Mouse (Mus musculus): Measurements from ENCODE around the gene Aatf. TPM values are rescaled to one million over a fixed set of nuclear protein-coding genes. Genes with fewer than 3 reads are reported as not detected.
A peak's percentile ranks its signal among the peaks of the same experiment; 100 is the strongest.

Gene Aatf
- polyA plus RNA-seq (2012; rRNA removed): 7.1 and 14.6 TPM in 2 replicates

- TF ChIP-seq CTCF (IDR thresholded peaks at IDR 0.05; ENCODE audit: borderline replicate concordance, extremely low read depth, insufficient read depth, insufficient read length) (no peak), POLR2A (IDR thresholded peaks at IDR 0.05; ENCODE audit: borderline replicate concordance, extremely low read depth, insufficient read depth, insufficient read length, poor library complexity, severe bottlenecking) (peak; percentile 67)
- peak; percentile 99 for DNase-seq (ENCODE audit: low read depth)
Measured at GRCm38 (mm10) chr11:84513171-84514116, at the start of gene Aatf. TSS of gene Aatf (minus strand) at chr11:84513522.

- peak; percentile 63 for DNase-seq (ENCODE audit: low read depth)
- TF ChIP-seq CTCF (IDR thresholded peaks at IDR 0.05; ENCODE audit: borderline replicate concordance, extremely low read depth, insufficient read depth, insufficient read length) (0 out of 2 replicates have a peak, but pooled peaks have one; percentile 7), POLR2A (IDR thresholded peaks at IDR 0.05; ENCODE audit: borderline replicate concordance, extremely low read depth, insufficient read depth, insufficient read length, poor library complexity, severe bottlenecking) (no peak)
Measured at GRCm38 (mm10) chr11:84562758-84563347, 49.5 kb upstream of the Aatf start.

GRCm38 (mm10) chr11:84561546-84561945 is 48.2 kb upstream of the Aatf start:
- no peak for TF ChIP-seq POLR2A (IDR thresholded peaks at IDR 0.05; ENCODE audit: borderline replicate concordance, extremely low read depth, insufficient read depth, insufficient read length, poor library complexity, severe bottlenecking)
- TF ChIP-seq CTCF (IDR thresholded peaks at IDR 0.05; ENCODE audit: borderline replicate concordance, extremely low read depth, insufficient read depth, insufficient read length): no peak
- peak; percentile 63 for DNase-seq (ENCODE audit: low read depth)

- peak; percentile 78 for DNase-seq (ENCODE audit: low read depth)
- no peak for TF ChIP-seq CTCF (IDR thresholded peaks at IDR 0.05; ENCODE audit: borderline replicate concordance, extremely low read depth, insufficient read depth, insufficient read length)
- TF ChIP-seq POLR2A (IDR thresholded peaks at IDR 0.05; ENCODE audit: borderline replicate concordance, extremely low read depth, insufficient read depth, insufficient read length, poor library complexity, severe bottlenecking): no peak
Measured at GRCm38 (mm10) chr11:84553821-84554450, 40.6 kb upstream of the Aatf start.

GRCm38 (mm10) chr11:84551296-84551695 is 38.0 kb upstream of the Aatf start:
- DNase-seq (ENCODE audit: low read depth): no peak
- no peak for TF ChIP-seq CTCF (IDR thresholded peaks at IDR 0.05; ENCODE audit: borderline replicate concordance, extremely low read depth, insufficient read depth, insufficient read length)
- TF ChIP-seq POLR2A (IDR thresholded peaks at IDR 0.05; ENCODE audit: borderline replicate concordance, extremely low read depth, insufficient read depth, insufficient read length, poor library complexity, severe bottlenecking): no peak

- DNase-seq (ENCODE audit: low read depth): peak; percentile 90
- TF ChIP-seq POLR2A (IDR thresholded peaks at IDR 0.05; ENCODE audit: borderline replicate concordance, extremely low read depth, insufficient read depth, insufficient read length, poor library complexity, severe bottlenecking): no peak
- no peak for TF ChIP-seq CTCF (IDR thresholded peaks at IDR 0.05; ENCODE audit: borderline replicate concordance, extremely low read depth, insufficient read depth, insufficient read length)
Measured at GRCm38 (mm10) chr11:84549258-84549791, 36.0 kb upstream of the Aatf start.

GRCm38 (mm10) chr11:84548293-84548692 is 35.0 kb upstream of the Aatf start:
- DNase-seq (ENCODE audit: low read depth): peak; percentile 85
- no peak for TF ChIP-seq CTCF (IDR thresholded peaks at IDR 0.05; ENCODE audit: borderline replicate concordance, extremely low read depth, insufficient read depth, insufficient read length)
- TF ChIP-seq POLR2A (IDR thresholded peaks at IDR 0.05; ENCODE audit: borderline replicate concordance, extremely low read depth, insufficient read depth, insufficient read length, poor library complexity, severe bottlenecking): no peak

GRCm38 (mm10) chr11:84539981-84540380 is 26.7 kb upstream of the Aatf start:
- TF ChIP-seq POLR2A (IDR thresholded peaks at IDR 0.05; ENCODE audit: borderline replicate concordance, extremely low read depth, insufficient read depth, insufficient read length, poor library complexity, severe bottlenecking) (no peak), CTCF (IDR thresholded peaks at IDR 0.05; ENCODE audit: borderline replicate concordance, extremely low read depth, insufficient read depth, insufficient read length) (no peak)
- no peak for DNase-seq (ENCODE audit: low read depth)

GRCm38 (mm10) chr11:84529797-84530703 is 16.7 kb upstream of the Aatf start:
- peak; percentile 90 for DNase-seq (ENCODE audit: low read depth)
- TF ChIP-seq POLR2A (IDR thresholded peaks at IDR 0.05; ENCODE audit: borderline replicate concordance, extremely low read depth, insufficient read depth, insufficient read length, poor library complexity, severe bottlenecking): no peak

- DNase-seq (ENCODE audit: low read depth): no peak
- no peak for TF ChIP-seq POLR2A (IDR thresholded peaks at IDR 0.05; ENCODE audit: borderline replicate concordance, extremely low read depth, insufficient read depth, insufficient read length, poor library complexity, severe bottlenecking)
- no peak for TF ChIP-seq CTCF (IDR thresholded peaks at IDR 0.05; ENCODE audit: borderline replicate concordance, extremely low read depth, insufficient read depth, insufficient read length)
Measured at GRCm38 (mm10) chr11:84529143-84529755, 15.9 kb upstream of the Aatf start.

Measured in brain, embryonic 14.5 days (tissue).